Mouse (Mus musculus) megakaryocyte, embryonic 14.5 days (primary cell): ENCODE measurements around the gene Cdc6.
"Not testable (repeated sequence)": the region's sequence is repeated elsewhere in the genome, so short reads cannot be mapped to it uniquely, and the experiment has no call there.

Source experiments
- FLI1 ChIP-seq: IDR thresholded peaks from 2 replicates; pipeline ENCODE4 v1.6.1; 2012; ENCODE audit warnings: low read length, inconsistent platforms, mixed read lengths
- GATA1 ChIP-seq: IDR thresholded peaks from 3 replicates; pipeline ENCODE4 v1.6.1; 2012; ENCODE audit warnings: mixed read lengths, low read length, inconsistent platforms, borderline replicate concordance

DNA sequence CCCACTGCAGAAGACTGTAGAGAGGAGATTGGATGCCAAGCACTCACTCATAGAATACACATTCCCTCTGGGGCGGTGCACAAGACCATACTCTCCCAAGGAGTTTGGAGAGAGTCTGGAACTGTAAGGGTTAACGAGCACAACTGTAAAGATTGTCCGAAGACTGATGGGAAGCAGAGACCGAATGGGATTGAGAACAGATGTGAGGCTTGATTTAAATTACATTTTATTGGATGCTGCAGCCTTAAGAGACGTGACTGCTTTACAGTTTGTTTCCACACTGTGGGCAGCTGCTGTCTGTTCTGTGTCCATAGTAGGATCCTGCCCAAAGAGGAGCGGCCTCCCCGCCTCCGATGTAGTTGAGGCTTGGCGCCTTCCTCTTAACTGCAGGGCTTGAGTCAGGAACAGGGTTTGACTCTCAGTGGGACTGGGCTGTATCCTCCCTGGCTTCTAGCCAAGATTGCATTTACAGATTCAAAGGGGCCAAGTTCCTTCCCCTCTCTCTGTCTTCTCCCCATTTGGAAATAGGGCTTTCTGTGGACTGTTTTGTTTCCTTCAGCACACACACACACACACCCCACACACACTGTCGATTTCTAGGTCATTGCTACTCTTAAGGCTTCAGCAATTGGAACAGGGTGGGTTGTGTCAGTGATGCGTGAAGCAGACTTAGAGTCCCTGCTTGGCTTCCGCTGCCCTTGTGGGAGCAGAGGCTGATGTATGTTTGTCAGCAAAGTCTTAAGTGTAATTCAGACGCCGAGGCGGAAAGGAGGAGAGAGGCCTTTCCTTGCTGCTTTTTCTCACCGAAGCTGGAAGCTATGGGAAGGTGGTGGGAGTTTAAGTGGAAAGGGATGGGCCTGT lies 15.5 kb downstream of the Cdc6 start:
- not testable (repeated sequence) for TF ChIP-seq GATA1, FLI1
